8 mouse cellular contexts compared by ENCODE assay signal in the genomic region with DNA sequence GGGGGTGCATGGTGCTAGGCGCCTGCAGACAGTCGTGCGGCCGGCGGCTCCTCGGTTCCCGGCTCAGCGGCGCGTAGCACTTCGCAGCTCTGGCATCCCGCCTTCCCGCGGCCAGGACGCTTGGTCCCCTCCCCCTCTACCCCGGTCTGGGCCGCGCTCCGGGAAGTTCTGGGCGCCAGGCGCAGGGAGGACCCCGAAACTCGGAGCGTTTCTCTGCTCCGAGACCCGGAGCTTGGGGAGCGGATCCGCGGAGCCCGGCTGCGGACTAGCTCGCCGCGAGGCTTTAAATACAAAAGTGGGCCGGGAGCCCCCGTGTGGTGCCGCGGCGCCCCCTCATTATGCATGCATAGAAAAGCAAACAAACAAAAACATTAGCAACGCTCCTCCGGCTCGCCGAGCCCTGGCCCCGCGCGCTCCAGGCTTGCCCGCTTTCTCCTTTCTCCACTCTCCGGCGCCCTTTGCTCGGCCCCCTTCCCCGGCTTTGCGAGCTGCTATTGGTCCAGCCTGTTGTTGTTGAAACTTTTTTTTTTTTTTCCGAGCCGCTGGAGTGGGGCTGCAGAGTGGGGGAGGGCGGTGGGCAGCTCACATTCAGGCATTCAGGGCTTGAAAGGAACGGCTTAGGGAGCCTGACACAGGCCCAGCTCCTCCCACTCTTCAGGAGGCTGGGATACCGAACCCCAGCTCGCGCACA. TPM values are rescaled to one million over a fixed set of nuclear protein-coding genes. Genes with fewer than 3 reads are reported as not detected.
DNase-seq lines count a peak whose midpoint lies in the region; ATAC-seq and TF ChIP-seq lines count a peak whose summit lies in the region.

Gene Gas1 (minus strand): TSS at position 260 of the 691 bp plus-strand sequence.

- H3K27ac ChIP-seq in hindbrain, postnatal 0 days, result peak within 1 kb of the TSS; percentile 91

- no peaks in the 10 kb centered on the region for H3K9me3 ChIP-seq in hindbrain, postnatal 0 days (ENCODE audit: low read length)

- peak; percentile 91 for ATAC-seq in hindbrain, postnatal 0 days

- peak within 1 kb of the TSS; percentile 85 for H3K4me2 ChIP-seq in hindbrain, postnatal 0 days (ENCODE audit: low read depth, low read length)

- under 1% methylated on average over 59 of the region's 59 CpGs for WGBS in hindbrain, postnatal 0 days

- intact Hi-C loops in gastrocnemius, postnatal 14 days (cut with DNase I; ENCODE audit: low total_unique reads), result loop anchor here (5.0 to 10.0 kb wide), 2 partner anchors 282 to 290 kb away; no protein-coding TSS in a partner anchor

- DNase-seq in adrenal gland, postnatal 14 days, result peak; percentile 95
- peak; percentile 98 for DNase-seq in embryo, embryonic 10.5 days (ENCODE audit: low spot score)
- peak; percentile 93 for DNase-seq in gastrocnemius, postnatal 14 days
- peak; percentile 94 for DNase-seq in hindbrain, postnatal 0 days (ENCODE audit: low spot score)
- peak; percentile 45 to 74 for DNase-seq in left cerebral cortex, adult 8-10 months (ENCODE audit: low spot score in 2 of 2)
- peak; percentile 81 to 95 for DNase-seq in lung, postnatal 4 days
- DNase-seq in right cerebral cortex, postnatal 25 days, result peak; percentile 76
- no peak for DNase-seq in c-Kit-positive CD71-positive TER-119-positive erythroid progenitor cells, embryonic 14.5 days (ENCODE audit: low spot score)

- peaks cover 1% of the 10 kb centered on the region for H3K4me1 ChIP-seq in hindbrain, postnatal 0 days (ENCODE audit: insufficient read depth, low read length)

- no peaks in the 10 kb centered on the region for H3K27me3 ChIP-seq in hindbrain, postnatal 0 days (ENCODE audit: insufficient read depth, low read length)

- H3K4me3 ChIP-seq in hindbrain, postnatal 0 days (ENCODE audit: low read length), result peak within 1 kb of the TSS; percentile 77

- no peaks in the 10 kb centered on the region for H3K36me3 ChIP-seq in hindbrain, postnatal 0 days (ENCODE audit: insufficient read depth, low read length)

- peak; percentile 14 for TF ChIP-seq CTCF in hindbrain, postnatal 0 days (IDR thresholded peaks at IDR 0.05; ENCODE audit: low read depth)

- peak within 1 kb of the TSS; percentile 85 for H3K9ac ChIP-seq in hindbrain, postnatal 0 days (replicated peaks; ENCODE audit: low read length)

RNA-seq across cellular contexts. Expression of gene Gas1, which starts in this region (rescaled TPM):
- total RNA-seq in adrenal gland, postnatal 14 days (2021), result 48.4 and 52.2 TPM in 2 replicates
- total RNA-seq in gastrocnemius, postnatal 14 days (2021), result 10 to 100 TPM; 34.7 to 46.8 TPM
- total RNA-seq in hindbrain, postnatal 0 days (2014; rRNA removed), result 60.3 and 81.2 TPM in 2 replicates
- 16.5 and 17.3 TPM in 2 replicates for polyA plus RNA-seq in hindbrain, postnatal 0 days (2015; fragmentation: Nextera tagmentation; extraction: Ambion mirVana)
- 1 to 10 TPM; 5.9 to 7.6 (median 7.6) TPM for total RNA-seq in left cerebral cortex, adult 8-10 months (2022)
